Mouse (Mus musculus) megakaryocyte, adult 5-6 weeks (primary cell): ENCODE measurements around the gene Trpm2. TPM values are rescaled to one million over a fixed set of nuclear protein-coding genes. Genes with fewer than 3 reads are reported as not detected.

ENCODE experiments used
- ATAC-seq: 2 replicates; pipeline ENCODE4 v1.8.0; 2016; ENCODE audit warnings: mild to moderate bottlenecking, inconsistent platforms; ENCODE audit not compliant: poor library complexity, severe bottlenecking
- total RNA-seq, 2 experiments: library from RNA; stranded (forward) in 1 of 2; stranded (reverse) in 1 of 2; fragments of 153-499, 151-499 nt in 1 of 2; fragments of 221-1000, 200-1000 nt in 1 of 2; gene quantifications; 2 replicates each; pipeline versions ENCODE4 v1.2.3 to v1.2.4; 2015 to 2017

The Trpm2 gene
- total RNA-seq, 2 experiments from 2014 or later, result 15.2 to 35.8 TPM

- ATAC-seq, result peak; percentile 36
Observed at GRCm38 (mm10) chr10:77902894-77903715, 67.3 kb downstream of the Trpm2 start.

- peak; percentile 31; the same call in 1 of the 2 replicates for ATAC-seq
Observed at GRCm38 (mm10) chr10:77902211-77902893, 68.0 kb downstream of the Trpm2 start, which contains the start of gene Lrrc3. Gene Lrrc3 (minus strand): TSS chr10:77902536.

DNA sequence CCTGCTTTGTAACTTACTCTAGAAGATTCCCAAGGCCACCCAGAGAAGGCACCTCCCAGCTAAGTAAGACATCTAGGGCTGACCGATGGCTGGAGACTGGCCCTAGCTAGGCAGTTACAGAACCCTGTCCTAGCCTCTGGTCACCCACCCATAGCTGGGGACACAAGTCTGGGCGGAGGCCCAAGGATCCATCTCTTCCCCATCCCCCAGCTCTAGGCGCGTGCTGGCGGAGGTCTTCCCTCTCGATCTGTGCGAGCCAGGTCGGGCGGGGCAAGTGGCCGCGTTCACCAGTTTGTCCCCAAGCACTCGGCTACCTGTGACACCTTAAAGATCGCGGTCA is 68.5 kb downstream of the Trpm2 start:
- ATAC-seq, result 0 out of 2 replicates have a peak, but pooled peaks have one; percentile 14

GRCm38 (mm10) chr10:77900903-77901818 is 69.2 kb downstream of the Trpm2 start:
- no peak for ATAC-seq

DNA sequence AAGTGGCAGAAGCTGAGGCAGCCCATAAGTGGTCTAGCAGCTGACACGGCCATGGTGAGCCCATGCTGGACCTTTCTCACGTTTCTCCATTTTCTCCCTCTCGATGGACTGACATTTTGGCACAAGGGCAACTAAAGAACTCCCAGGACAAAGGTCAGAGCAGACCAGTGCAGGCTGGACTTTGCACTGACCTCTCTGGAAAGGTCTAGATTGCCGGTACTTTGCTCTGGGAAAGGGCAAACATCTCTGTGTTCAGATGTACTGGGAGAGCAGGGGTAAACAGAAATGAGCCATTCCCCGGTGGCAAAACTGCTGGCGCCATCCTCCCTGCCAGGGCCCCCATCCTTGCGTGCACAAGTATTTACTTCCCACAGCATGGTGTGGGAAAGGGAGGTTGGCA is 70.2 kb downstream of the Trpm2 start:
- ATAC-seq, result no peak

DNA sequence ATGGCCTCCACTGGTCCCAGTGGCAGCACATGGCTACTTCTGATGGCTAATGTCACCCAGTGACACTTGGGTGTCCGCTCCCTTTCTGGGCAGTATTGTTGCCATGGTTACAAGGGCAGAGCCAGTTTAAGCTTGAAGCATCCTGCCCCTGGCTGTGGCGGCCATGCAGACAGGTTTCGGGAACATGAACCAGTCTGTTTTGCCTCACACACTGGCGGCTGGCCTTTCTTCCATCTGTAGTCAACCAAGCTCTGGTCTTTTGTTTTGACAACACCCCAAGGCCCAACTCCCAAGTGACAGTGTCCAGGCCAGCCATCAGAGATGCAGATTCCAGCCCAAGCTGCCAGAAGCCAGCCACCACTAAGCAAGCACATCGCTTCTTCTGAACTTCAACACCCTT is 74.8 kb downstream of the Trpm2 start:
- ATAC-seq, result no peak

- ATAC-seq, result no peak
Observed at GRCm38 (mm10) chr10:77890987-77891565, 79.3 kb downstream of the Trpm2 start.

DNA sequence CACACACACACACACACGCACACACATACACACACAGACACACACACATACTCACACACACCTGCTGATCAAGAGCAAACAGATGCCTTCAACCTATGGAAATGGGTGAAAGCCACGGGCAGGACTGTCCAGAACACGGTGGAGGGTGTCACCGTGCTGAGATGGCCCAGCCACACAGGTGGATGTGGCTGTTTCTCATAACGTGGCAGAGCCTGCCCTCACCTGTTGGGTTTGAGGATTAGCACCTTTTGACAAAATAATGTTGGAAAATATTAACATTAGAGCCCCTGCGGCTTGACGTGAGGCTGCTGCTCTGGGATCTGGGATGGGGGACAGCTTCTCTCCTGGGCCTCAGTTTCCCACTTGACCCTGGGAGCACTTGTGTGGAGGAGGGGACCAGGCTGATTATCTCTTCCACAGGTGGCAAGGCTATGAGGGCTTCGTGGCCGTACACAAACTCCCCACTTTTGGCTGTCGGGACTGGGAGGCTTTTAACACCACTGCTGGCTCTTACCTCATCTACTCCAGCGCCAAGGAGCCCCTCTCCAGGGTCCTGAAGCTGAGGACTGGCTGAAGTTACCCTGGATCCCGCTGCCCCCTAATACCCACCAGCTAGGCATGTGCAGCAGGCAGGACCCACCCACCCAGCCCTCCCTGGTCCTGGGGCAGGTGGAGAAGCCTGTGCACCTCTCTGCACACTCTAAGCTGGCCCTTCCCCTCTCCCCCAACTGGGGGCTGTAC is 84.2 kb downstream of the Trpm2 start:
- no peak for ATAC-seq

- ATAC-seq, result no peak
Observed at GRCm38 (mm10) chr10:77882553-77882952, 87.8 kb downstream of the Trpm2 start.

- peak; percentile 62 for ATAC-seq
Observed at GRCm38 (mm10) chr10:77880305-77880704, 90.1 kb downstream of the Trpm2 start.

DNA sequence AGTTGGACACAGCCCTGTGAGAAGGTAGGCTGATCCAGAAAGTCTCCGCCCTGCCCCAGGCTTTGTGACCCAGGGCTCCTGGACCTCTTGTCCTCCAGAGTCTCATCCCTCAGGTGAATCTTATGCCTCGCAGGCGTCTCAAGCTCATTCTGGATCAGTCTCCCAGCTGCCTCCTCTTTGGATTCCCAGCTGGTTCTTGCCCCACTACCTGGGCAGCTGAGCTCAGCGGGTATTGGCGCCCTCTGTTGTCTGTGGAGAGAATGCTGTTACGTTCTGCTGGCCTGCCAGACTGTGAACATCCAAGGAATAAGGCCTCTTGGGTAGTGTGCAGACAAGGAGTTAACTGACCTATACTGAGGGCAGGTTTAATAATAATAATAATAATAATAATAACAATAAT is 91.4 kb downstream of the Trpm2 start:
- ATAC-seq, result no peak

DNA sequence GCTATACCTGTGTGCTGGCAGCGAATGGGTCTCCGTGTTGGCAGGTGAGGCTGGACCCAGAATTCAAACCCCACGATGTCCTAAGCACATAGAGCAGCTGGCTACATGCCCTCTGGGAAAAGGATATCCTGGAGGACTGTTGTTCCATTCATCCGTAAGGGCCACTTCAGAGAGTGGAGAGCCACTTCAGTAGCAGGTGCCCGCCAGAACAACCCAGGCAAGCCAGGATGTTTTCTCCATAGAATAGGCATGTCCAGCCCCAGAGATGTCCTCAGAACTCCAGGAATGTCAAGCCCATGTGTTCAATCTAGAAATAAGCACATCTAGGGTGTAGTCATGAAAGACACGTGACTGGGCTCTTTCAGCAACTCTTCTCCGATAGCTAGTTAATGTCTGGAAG is 100.7 kb downstream of the Trpm2 start:
- ATAC-seq, result no peak

- no peak for ATAC-seq
Observed at GRCm38 (mm10) chr10:77867546-77867945, 102.8 kb downstream of the Trpm2 start.

- ATAC-seq, result 0 out of 2 replicates have a peak, but pooled peaks have one; percentile 5
Observed at GRCm38 (mm10) chr10:77864762-77865143, 105.6 kb downstream of the Trpm2 start.

DNA sequence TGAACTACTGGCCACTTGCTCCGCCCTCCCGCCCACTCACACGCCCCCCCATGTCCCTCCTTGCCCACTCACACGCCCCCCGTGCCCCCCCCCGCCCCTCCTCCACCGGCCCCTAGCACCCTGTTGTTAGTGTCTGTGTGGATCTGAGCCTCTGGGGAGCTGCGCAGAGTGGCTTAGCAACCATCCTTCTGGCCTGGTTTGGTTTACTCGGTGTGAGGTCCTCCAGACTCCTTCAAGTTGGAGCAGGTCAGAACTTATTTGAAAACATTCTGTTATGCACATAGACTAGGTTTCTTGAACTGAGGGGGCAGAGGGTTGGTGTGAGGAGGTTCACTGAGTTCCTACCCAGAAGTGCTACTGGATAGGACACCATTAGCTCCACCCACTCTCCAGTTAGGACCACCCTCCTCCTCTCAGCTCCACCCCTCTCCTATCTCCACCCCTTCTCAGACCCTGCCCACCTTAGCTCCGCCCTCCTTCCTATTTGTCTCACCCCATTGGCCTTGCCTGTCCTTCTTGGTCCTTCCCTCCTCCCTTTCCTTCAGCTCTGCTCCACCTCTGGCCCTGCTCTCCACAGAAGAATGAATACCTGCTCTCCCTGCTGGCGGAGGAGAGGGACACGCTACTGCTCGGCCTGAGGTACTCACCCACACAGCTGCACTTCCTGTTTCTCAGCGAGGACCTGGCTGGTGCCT is 106.1 kb downstream of the Trpm2 start:
- peak; percentile 82 for ATAC-seq

DNA sequence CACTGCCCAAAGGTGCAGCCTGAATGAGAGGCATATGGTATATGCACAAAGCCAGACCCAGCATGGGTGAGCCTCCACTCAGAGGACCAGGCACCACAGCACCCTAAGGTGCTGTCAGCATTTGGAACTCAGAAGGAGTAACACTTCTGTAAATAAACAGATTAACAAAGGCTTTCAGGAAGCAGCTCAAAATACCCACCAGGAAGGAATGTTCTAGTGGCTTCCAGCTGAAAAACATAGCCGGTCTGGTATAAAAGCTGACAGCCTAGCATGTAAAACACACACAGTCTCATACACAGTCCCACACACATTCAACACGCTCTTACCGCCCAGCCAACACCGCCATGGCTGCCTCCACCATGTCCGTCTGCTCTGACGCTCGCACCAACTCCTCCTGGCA is 108.7 kb downstream of the Trpm2 start, which contains the start of gene Gm3285:
TSS of gene Gm3285 (plus strand) at position 301 of the 400 bp plus-strand sequence.
- no peak for ATAC-seq
